Mouse (Mus musculus) hindbrain, embryonic 11.5 days (tissue): ENCODE measurements around the gene Atp6v1d. TPM values are rescaled to one million over a fixed set of nuclear protein-coding genes. Genes with fewer than 3 reads are reported as not detected.

ENCODE experiments used
- ATAC-seq: fragments of 200-750 bp; cut with Nextera tagmentation; 2 replicates; pipeline ENCODE4 v1.8.0; 2017; ENCODE audit warnings: mild to moderate bottlenecking, moderate TSS enrichment, moderate library complexity; ENCODE audit not compliant: low FRiP score
- DNase-seq: peaks from one replicate; pipeline ENCODE4 v3.0.0-alpha.2; 2015; ENCODE audit warnings: low spot score
- H3K27ac ChIP-seq: fragments of 300-500 bp; sonication (generic); 2 replicates; pipeline ENCODE4 v1.5.1; 2014; ENCODE audit warnings: mild to moderate bottlenecking, low read depth, low read length
- H3K27me3 ChIP-seq: fragments of 300-500 bp; sonication (generic); 2 replicates; pipeline ENCODE4 v1.6.1; 2014; ENCODE audit warnings: mild to moderate bottlenecking, low read length, moderate library complexity, mixed read lengths; ENCODE audit not compliant: control insufficient read depth, insufficient read depth
- H3K36me3 ChIP-seq: fragments of 300-500 bp; sonication (generic); 2 replicates; pipeline ENCODE4 v1.6.1; 2014; ENCODE audit warnings: mild to moderate bottlenecking, low read length, moderate library complexity, mixed read lengths; ENCODE audit not compliant: control insufficient read depth, insufficient read depth
- H3K4me1 ChIP-seq: fragments of 300-500 bp; sonication (generic); replicated peaks from 2 replicates; pipeline ENCODE4 v1.6.1; 2014; ENCODE audit warnings: low read length, mixed read lengths; ENCODE audit not compliant: control insufficient read depth, insufficient read depth
- H3K4me2 ChIP-seq: fragments of 300-500 bp; sonication (generic); replicated peaks from 2 replicates; pipeline ENCODE4 v1.6.1; 2014; ENCODE audit warnings: mild to moderate bottlenecking, low read depth, low read length
- H3K4me3 ChIP-seq: fragments of 300-500 bp; sonication (generic); 2 replicates; pipeline ENCODE4 v1.5.1; 2014; ENCODE audit warnings: low read depth, low read length
- H3K9ac ChIP-seq: fragments of 300-500 bp; sonication (generic); 2 replicates; pipeline ENCODE4 v1.6.1; 2014; ENCODE audit warnings: low read depth, low read length
- H3K9me3 ChIP-seq: fragments of 300-500 bp; sonication (generic); 2 replicates; pipeline ENCODE4 v1.6.1; 2016; ENCODE audit warnings: low read length; ENCODE audit not compliant: control insufficient read depth
- WGBS: fragments of 180-500 bp; shearing (Covaris S2); extraction: QIAGEN DNeasy Blood & Tissue Kit; methylation state at CpG from one replicate; pipeline ENCODE4 v1.1.7; 2014; 5-methylcytosine and 5-hydroxymethylcytosine counted together
- polyA plus RNA-seq: library from polyadenylated mRNA; unstranded; fragments of >200 nt; fragmentation: Nextera tagmentation; extraction: Ambion mirVana; gene quantifications from 2 replicates; pipeline ENCODE4 v1.2.1, GENCODE M21; 2014

Gene Atp6v1d
- polyA plus RNA-seq, 1 experiment from 2014 or later, result 115 TPM

DNA sequence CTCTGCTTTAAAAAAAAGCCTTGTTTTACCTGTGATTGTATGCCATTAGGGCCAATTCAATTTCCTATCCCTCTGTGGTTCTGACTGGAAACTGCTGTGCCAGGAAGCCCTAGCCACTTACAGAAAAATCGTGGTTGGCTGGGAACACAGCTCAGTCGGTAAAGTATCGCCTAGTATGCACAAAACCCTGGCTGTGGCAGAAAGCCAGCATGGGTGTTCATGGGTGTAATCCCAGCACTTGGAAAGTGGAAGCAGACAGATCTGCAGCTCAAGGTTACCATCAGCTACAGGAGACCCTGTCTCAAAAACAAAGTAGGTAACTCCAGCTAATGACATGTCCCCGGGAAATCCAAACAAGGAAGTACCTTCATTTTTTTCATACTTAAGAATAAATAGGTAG, 21.5 kb downstream of the Atp6v1d start:
- Histone ChIP-seq H3K9ac (no peak overlapping the region), H3K36me3 (peaks cover 5% of the 10 kb centered on the region; the same call in 1 of the 2 replicates), H3K4me1 (no peaks in the 10 kb centered on the region), H3K4me2 (no peak overlapping the region), H3K27me3 (no peaks in the 10 kb centered on the region), H3K4me3 (no peak overlapping the region), H3K27ac (no peak overlapping the region), H3K9me3 (no peaks in the 10 kb centered on the region)
- no peak for DNase-seq
- ATAC-seq, result no peak
- 91% methylated on average over 4 of the region's 4 CpGs for WGBS

GRCm38 (mm10) chr12:78834496-78834895, 26.9 kb downstream of the Atp6v1d start:
- H3K4me1 ChIP-seq, result no peaks in the 10 kb centered on the region
- no peak overlapping the region for H3K9ac ChIP-seq
- H3K27me3 ChIP-seq, result no peaks in the 10 kb centered on the region
- no peak overlapping the region for H3K27ac ChIP-seq
- WGBS, result 87% methylated on average over 2 of the region's 2 CpGs
- no peak for ATAC-seq
- no peaks in the 10 kb centered on the region for H3K9me3 ChIP-seq
- H3K36me3 ChIP-seq, result 0 out of 2 replicates have a peak, but pooled peaks cover 3% of the 10 kb centered on the region
- H3K4me3 ChIP-seq, result no peak overlapping the region
- no peak for DNase-seq
- H3K4me2 ChIP-seq, result no peak overlapping the region

DNA sequence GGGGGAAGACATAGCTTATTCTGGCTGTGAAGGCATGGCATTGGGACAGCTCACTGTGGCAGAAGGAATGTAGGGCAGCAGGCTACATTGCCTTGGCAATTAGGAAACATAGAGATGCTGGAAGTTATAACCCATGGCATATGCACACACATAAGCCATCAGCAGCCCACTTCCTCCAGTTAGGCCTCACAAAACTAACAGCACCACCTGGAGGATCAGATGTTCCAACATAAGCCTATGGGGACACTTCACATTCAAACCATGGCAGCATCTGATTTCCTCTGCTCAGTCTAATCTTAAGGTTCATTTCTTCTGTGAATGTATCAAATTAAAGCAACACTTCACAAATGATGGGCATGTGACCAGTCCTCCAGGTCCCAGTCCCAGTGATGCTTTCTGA, 47.0 kb downstream of the Atp6v1d start:
- DNase-seq (no peak), ATAC-seq (no peak)
- Histone ChIP-seq H3K4me3 (no peak overlapping the region), H3K27ac (no peak overlapping the region), H3K4me2 (no peak overlapping the region), H3K9me3 (no peaks in the 10 kb centered on the region), H3K36me3 (no peaks in the 10 kb centered on the region), H3K27me3 (no peaks in the 10 kb centered on the region), H3K4me1 (no peaks in the 10 kb centered on the region), H3K9ac (no peak overlapping the region)

DNA sequence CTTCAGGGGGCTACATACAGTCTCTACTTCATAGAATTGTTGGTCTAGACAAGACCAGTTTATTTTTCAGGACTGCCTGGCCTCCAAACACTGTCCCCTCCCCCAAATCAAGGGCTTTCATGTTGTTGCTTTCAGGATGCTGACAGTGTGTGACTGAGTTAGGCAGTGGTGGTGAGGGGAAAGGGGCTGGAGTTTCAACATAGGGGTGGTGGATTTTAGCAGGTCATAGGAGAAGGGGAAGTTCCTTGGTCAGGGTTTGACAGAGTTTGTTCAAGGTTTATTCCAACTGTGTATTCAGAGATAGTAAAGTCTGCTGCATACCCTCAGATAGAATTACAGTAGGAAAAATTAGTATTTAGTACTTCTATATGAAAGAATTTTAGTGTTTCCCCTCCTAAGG, 59.6 kb downstream of the Atp6v1d start:
- H3K4me2 ChIP-seq, result no peak overlapping the region
- no peaks in the 10 kb centered on the region for H3K9me3 ChIP-seq
- ATAC-seq (no peak), DNase-seq (no peak)
- H3K4me1 ChIP-seq, result no peaks in the 10 kb centered on the region
- 0 out of 2 replicates have a peak, but pooled peaks cover 2% of the 10 kb centered on the region for H3K36me3 ChIP-seq
- no peaks in the 10 kb centered on the region for H3K27me3 ChIP-seq
- no peak overlapping the region for H3K9ac ChIP-seq
- no peak overlapping the region for H3K4me3 ChIP-seq
- H3K27ac ChIP-seq, result no peak overlapping the region

GRCm38 (mm10) chr12:78800036-78800435, 61.4 kb downstream of the Atp6v1d start:
- Histone ChIP-seq H3K4me2 (no peak overlapping the region), H3K4me1 (no peaks in the 10 kb centered on the region), H3K4me3 (no peak overlapping the region), H3K9me3 (no peaks in the 10 kb centered on the region), H3K9ac (no peak overlapping the region), H3K27me3 (no peaks in the 10 kb centered on the region), H3K36me3 (0 out of 2 replicates have a peak, but pooled peaks cover 2% of the 10 kb centered on the region), H3K27ac (no peak overlapping the region)
- 92% methylated on average over 3 of the region's 3 CpGs for WGBS
- ATAC-seq (no peak), DNase-seq (no peak)

- Histone ChIP-seq H3K4me2 (no peak overlapping the region), H3K9me3 (no peaks in the 10 kb centered on the region), H3K4me1 (no peaks in the 10 kb centered on the region), H3K9ac (no peak overlapping the region), H3K27me3 (no peaks in the 10 kb centered on the region), H3K36me3 (0 out of 2 replicates have a peak, but pooled peaks cover 2% of the 10 kb centered on the region), H3K4me3 (no peak overlapping the region), H3K27ac (no peak overlapping the region)
- DNase-seq (peak; percentile 15), ATAC-seq (no peak)
- 24% methylated on average over 1 of the region's 1 CpGs for WGBS
These were observed 67.2 kb downstream of the Atp6v1d start for GRCm38 (mm10) chr12:78794236-78794635.

DNA sequence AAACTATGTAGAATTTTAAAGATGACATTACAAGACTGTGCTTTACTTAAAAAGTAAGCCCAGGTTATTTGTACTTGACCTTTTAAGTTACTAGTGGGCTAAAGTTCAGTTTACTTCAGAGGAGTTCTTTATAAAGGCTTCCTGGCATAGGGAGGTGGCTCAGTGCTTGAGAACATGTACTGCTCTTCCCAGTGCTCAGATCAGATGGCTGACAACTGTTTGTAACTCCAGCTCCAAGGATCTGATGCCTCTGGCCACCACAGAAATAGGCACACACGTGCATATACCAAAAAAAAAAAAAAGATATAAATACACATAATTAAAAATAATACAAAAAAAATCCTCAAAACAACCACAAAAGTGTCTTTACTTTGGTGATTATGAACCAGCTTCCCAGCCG, 70.6 kb downstream of the Atp6v1d start:
- 86% methylated on average over 2 of the region's 2 CpGs for WGBS
- Histone ChIP-seq H3K9me3 (no peaks in the 10 kb centered on the region), H3K4me1 (no peaks in the 10 kb centered on the region), H3K36me3 (no peaks in the 10 kb centered on the region), H3K27me3 (no peaks in the 10 kb centered on the region), H3K4me3 (no peak overlapping the region), H3K27ac (no peak overlapping the region), H3K4me2 (no peak overlapping the region), H3K9ac (no peak overlapping the region)
- DNase-seq, result no peak
- ATAC-seq, result no peak

Other genes starting within 250 kb of the Atp6v1d start
- gene Fam71d, start 170.1 kb downstream of the Atp6v1d start, polyA plus RNA-seq, result 0.19 TPM in 1 of 2 replicates, not detected in the other
- 26.9 and 32.3 TPM in 2 replicates for gene Mpp5, start 112.7 kb downstream of the Atp6v1d start, polyA plus RNA-seq
- gene Eif2s1, start 181 bp upstream of the Atp6v1d start, polyA plus RNA-seq, result 234 and 258 TPM in 2 replicates
- gene Plek2, start 45.3 kb upstream of the Atp6v1d start, polyA plus RNA-seq, result 2.6 and 3.1 TPM in 2 replicates
- gene Tmem229b, start 146.0 kb upstream of the Atp6v1d start, polyA plus RNA-seq, result 7.5 and 8.8 TPM in 2 replicates
- 4.3 and 4.7 TPM in 2 replicates for gene Plekhh1, start 167.5 kb upstream of the Atp6v1d start, polyA plus RNA-seq
- gene Pigh, start 228.0 kb upstream of the Atp6v1d start, polyA plus RNA-seq, result 26.3 and 30.1 TPM in 2 replicates